Mouse (Mus musculus) embryo, embryonic 9.5 days (tissue): ENCODE results near the gene Tpmt.

Experiments
- DNase-seq: peaks from one replicate; pipeline ENCODE4 v3.0.0-alpha.2; 2017; ENCODE audit errors: extremely low spot score

Tpmt gene

DNA sequence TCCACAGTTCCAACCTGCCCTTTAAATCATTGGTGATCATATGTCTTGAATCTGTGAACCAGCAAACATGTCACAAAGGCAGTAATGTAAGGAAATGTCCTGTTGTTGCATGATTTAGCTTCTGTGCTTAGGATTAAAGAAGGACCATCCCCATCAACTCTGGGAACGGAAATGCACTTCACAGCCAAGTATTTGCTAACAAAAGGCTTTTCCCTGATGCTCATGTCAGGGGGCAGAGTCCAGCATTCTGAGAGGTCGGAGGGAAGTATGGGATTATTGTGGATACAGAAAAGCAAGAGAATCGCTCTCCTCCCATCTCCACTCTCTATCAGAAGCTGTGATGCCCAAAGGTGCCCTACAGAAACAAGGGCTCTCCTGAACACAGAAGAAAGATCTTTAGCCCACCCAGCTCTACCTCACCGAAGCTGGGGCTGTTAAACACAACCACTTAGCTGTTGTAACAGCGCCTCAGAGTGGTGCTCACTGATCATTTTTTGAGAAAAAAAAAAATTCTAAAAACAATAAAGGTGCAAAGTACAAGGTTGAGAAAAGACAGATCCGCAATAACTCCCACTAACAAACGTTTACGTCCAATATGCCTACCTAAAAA is 2.4 kb downstream of the Tpmt start:
- no peak for DNase-seq

DNA sequence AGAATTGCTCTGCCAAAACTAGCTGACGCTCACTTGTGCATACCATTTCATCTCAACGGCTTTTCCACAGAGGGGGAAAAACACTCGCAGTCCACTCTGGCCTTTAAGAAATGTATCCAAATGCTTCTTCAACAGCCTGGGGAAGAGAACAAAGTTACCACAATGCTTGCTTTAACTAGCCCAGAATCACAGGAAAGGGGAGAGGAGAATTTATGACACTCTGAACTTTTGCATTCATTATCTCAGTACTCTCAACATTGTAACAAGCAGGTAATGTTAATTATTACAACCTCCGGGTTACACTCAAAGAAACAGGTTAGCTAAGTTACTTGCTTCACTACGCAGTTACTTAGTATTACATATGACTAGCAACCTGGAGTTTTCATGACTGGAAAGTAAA is 4.5 kb downstream of the Tpmt start:
- DNase-seq, result no peak

DNA sequence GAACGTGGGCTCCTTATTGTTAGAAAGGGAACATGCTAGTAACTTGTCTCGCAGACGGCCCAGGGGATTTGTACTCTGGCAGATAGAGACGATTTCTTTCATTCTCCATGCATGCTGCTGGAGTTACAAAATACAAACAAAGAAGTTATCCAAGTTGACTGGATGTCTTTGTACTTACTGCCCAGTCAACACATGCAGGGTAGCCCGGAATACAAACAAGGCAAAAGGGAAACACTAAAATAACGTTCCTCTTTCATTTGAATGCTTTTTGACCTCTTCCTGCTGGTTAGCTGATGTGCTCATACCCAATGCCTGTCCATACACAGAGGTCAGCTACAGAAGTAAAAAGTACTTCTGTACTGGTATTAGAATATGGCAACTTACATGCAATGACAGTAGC is 6.6 kb downstream of the Tpmt start:
- DNase-seq, result no peak

DNA sequence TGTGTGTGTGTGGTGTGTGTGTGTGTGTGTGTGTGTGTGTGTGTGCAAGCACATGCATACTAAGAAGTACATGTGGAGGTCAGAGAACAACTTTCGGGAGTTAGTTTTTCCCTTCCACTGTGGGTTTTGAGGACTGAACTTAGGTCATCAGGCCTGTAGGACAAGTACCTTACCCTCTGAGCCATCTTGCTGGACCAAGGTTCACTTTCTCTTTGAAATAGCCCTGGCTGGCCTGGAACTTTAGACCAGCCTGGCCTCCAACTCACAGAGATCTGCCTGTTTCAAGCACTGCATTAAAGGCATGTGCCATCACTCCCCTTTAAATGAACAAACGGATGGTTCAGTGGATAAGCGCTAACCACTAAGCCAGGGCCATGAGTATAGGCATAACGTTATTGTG is 10.9 kb downstream of the Tpmt start:
- DNase-seq, result no peak

DNA sequence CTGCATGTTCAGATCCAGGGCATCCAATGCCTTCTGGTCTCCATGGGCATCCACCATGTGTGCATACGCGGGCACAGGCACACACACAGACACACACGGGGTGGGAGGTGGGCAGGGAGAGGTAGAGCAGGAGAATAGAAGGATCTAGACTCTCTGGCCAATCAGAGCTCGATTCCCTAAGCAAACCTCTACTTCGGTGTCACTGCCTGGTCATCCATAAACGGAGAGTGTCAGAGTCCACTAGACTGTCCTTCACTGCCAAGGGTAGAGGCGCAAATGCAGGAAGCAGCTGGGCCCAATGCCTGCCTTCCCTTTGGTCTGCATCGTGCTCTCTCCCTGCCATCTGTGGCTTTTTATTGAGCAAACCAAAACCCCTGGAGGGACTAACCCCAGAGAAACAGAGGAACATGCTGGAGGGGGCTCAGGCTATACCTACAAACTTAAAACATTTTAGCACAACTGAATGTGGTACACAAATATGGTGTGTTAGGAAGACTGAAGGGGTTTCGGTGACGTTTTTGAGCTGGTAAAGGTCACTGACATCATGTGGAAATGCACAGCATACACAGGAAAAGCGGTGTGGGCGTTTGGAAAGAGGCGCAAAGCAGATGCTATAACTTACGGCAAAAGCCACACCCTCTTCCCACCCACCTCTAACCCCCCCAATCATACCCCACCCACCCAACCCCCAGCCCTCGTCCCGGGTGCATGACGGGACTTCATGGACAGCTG is 14.0 kb downstream of the Tpmt start:
- DNase-seq, result no peak

DNA sequence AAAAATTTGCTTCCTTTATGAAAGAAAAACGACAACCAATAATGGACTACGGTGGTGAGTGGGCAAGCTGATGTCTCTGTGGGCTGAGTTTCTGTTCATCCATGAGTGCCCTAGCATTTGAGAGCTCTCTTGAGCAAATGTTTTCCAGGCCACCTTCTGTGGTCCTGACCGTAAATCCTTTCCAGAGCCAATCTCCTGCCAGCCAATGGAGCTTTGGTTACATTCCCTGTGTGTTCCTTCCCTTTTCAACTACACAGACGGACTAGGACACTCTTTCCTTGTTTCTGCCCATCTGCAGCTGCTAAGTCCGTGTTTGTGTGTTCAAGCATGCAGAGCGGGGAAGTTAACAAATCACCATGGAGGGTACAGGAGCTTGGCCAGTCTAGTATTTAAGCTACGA is 23.7 kb downstream of the Tpmt start:
- DNase-seq, result no peak

DNA sequence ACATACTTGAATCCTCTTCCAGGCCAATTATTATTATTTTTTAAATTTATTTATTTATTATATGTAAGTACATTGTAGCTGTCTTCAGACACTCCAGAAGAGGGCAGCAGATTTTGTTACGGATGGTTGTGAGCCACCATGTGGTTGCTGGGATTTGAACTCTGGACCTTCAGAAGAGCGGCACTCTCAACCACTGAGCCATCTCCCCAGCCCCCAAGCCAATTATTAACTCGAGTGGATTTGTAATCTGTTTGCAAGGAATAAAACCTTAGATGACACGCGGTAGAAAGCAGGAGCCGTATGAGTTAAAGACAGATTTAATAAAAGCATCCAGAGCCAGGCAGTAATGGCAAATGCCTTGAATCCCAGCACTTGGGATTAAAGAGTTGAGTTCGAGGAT is 24.8 kb downstream of the Tpmt start:
- DNase-seq, result no peak

DNA sequence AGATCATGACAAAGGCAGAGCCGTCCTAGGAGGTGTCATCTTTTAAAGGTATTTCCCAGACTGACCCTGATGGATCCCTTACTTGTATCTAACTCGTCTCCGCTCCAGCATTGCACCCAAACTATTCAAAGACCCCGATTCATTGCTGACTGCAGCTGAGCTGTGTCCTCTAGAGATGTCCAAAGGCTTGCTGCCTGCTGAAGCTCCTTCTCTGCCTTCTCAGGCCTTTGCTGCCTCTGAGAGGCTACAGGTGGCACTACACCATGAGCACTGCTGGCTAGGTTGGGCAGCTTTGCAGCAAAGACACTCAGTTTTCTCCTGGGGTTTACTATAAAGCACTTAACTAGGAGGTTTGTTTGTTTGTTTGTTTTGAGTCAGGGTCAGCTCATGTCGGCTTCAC is 27.3 kb downstream of the Tpmt start:
- DNase-seq, result peak; percentile 58

DNA sequence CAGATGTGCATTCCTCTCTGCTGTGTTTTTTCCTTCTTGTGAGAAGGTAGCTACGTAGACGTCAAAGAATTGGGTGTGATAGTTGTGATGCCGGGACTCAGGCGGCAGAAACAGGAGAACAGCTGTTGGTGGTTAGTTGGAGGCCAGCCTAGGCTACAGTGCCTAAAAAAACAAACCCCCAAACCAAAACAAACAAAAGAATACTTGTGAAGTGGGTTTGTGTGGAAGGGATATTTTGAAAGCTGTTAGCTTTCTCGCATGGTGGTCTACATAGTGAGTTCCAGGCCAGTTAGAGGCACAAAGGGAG is 29.4 kb downstream of the Tpmt start:
- no peak for DNase-seq

DNA sequence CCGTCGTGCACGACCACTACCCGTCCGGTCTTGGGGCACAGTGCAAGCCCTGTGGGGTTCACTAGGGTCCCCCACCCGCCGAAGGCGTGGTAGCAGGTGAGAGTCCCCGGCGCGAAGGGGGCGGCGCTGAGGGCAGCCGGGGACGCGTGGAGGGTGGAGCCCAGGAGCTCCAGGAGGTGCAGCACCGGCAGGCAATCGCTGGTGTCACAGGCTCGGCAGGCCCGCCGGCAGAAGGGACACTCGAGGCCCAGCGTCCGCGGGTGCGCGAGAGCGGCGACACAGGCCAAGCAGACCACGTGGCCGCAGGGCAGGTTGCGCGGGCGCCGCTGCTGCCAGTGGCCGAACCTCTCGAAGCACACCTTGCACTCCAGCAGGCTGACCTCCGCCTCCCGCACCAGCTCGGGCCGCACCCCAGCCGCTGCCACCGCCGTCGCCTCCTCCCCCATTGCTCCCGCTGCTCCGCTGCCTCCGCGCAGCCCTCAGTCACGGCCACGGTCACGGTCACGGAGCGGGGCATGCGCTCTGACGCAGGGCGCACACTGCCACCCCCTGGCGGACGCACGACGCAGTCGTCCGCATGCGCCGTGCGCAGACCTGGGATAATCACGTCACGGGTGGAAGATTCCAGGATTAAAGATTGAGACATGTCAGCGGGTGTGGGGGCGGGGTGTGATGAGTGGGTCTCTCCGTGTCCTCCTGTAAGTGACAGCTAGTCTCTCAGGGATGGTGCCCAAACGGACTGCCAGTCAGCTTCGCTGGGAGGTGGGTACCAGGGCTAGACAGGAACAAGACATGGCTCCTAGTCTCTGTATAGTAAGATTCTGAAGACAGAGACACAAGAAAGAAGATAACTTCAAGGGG is 30.0 kb downstream of the Tpmt start, which contains the start of gene Nhlrc1:
Gene Nhlrc1, minus strand, starts transcription at position 517 of the 861 bp plus-strand sequence.
- peak; percentile 75 for DNase-seq

DNA sequence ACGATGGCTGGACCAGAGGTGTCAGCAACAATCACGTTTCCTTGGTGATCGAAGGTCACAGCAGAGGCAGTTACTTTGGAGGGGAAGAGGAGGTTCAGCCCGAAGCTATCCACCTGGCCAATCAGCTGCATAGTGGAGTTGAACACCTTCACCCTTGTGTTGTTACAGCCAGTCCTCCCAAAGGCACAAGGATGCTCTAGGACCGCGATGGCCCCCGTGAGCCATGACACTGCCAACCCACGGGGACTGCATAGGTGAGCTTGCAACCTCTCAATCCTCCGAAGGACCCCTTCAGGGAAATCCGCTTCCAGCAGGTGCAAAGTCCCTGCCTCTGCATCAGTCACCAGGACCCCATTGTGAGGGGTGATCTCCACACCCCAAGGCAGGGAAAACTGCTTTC is 30.8 kb downstream of the Tpmt start:
- DNase-seq, result peak; percentile 9

DNA sequence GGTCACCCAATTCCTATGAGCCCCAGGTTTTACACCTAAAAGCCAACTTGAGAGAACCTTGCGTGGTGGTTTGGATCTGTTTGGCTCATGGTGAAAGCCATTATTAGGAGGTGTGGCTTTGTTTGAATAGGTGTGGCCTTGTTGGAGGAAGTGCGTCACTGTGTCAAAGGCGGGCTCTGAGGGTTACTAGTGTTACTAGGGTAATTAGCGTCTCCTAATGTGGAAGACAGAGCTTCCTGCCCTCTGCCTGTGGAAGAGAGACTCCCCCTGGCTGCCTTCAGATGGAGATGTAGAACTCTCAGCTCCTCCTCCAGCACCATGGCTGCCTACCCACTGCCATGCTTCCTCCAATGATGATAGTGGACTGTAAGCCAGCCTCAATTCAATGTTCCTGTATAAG is 42.9 kb downstream of the Tpmt start:
- DNase-seq, result no peak

DNA sequence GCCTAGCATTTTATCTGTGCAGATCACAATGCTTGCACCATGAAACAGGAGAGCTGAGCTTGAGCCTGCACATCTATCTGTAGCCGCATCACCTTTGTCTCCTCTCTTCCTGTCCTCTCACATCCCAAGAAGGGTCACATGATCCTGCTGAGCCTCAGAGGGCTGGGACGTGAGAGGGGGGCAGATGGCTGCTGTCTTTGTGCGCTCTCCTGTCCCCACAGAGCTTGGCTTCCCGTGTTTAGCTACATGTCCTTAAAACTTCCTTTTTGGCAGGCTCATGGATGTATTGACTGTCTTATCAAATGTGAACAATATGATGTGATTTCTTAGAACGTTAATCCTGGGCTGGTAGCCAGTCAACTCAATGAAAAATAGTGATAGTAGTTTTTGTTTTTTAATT is 45.0 kb downstream of the Tpmt start:
- no peak for DNase-seq

DNA sequence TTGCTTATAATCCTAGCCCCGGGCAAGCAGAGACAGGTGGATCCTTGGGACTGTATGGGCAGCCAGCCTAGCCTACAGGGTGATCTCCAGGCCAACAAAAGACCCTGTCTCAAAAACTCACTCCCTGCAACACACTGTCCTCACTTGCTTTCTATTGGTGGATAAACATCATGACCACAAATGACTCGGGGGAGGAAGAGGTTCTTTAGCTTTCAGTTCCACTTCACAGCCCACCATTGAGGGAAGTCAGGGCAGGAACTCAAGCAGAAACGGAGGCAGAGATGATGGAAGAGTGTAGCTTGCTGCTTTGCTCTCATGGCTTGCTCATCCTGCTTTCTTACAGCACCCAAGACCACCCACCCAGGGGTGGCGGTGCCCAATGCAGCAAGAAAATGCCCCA is 47.2 kb downstream of the Tpmt start:
- no peak for DNase-seq

DNA sequence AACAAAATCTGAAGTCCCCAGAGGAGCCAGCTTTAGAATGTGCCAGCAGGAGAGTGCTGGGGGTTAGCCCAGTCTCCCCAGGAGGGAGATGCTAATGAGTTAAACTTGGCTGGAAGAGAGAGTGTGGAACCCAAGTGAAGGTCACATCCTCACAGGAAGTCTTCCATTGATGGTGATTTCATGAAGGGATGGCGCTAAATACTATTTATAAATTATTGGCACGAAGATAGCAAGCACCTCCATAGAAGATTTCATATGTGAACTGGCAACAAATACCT is 51.3 kb downstream of the Tpmt start:
- no peak for DNase-seq

DNA sequence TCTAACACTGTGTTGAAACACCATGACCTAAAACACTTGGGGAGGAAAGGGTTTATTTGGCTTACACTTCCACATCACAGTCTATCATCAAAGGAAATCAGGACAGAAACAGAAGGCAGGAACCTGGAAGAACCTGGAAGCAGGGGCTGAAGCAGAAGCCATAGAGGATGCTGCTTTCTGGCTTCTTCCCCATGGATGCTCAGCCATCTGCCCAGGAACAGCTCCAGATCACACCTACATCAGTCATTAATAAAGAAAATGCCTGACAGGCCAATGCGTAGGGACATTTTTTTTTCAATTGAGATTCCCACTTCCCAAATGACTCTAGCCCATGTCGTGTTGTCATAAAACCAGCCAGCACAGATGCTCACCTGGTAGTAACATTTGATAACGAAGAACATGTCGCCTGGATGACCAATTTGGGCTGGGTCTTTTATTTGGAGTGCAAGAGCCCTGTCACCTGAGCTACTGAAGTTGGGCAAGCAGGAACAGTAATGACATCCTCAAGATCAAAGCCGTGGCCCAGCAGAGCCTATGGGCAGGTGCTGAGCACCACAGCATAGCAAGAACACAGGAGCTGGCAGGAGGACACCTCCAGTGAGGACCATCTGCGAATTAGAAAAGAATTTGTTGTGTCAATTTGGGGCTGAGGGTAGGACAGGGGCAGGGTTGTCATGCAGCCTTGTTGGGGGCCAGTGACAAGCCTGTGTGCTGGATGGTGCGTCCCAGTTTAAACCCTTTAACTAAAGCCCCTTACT is 51.8 kb downstream of the Tpmt start:
- no peak for DNase-seq

DNA sequence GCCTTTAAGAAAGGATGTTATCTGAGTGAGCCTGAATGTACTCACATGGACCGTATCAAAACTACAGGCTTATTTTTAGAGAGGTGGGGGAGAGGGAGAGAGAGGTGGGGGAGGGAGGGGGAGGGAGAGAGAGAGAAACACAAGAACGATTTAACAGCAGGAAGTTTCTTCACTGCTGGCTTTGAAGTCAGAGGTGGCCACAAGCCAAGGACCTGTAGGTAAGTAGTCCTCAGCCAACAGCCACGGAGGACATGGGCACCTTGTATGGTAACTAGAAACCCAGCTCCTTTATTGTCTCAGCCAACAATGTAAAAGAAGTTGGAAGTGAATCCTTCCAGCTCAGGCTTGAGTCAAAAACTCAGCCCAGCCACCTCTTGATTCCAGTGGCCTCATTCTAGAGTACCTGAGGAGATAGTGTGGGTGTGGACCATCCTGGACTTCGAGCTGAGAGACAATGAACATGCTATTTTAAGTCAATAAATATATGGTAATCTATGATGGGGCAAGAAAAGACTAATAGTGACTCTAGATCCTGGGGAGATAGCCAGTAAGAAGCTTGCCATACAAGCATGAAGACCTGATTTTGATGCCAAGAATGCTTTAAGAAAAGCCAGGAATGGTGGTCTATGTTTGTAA is 54.0 kb downstream of the Tpmt start:
- no peak for DNase-seq

DNA sequence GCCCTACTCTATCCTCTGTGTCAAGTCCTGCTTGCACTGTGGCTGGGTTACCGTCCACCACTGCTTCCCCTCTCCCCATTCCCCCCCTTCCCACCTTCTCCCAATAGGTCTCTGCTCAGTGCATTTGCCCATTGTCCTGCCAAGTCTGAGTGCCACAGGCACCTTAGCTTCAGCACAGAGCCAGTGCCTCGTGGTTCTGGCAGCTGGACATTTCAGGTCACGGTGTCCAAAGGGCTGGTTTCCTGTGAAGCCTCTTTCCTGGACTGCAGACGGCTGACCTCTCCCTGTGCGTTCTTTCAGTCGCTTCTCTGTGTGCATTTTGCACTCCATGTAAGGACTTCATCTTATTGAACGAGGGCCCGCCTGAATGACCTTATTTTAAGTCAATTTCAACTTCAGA is 56.6 kb downstream of the Tpmt start:
- no peak for DNase-seq

DNA sequence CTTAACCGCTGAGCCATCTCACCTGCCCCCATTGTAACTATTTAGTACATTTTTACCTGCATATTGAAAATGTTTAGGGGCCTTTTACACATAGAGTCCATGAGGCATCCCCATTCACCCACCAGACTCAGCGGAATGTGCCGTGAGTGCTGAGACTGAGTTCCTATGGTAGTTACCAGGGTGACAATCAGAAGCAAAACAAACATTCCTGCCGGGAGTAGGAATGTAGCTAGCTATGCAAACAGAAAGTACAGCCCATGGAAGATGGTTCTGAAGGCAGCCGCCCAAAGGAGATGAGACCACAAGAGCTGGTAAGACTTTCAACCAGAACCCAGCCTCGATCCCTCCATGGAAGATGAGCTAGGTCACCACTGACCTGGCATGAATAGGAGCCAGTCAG is 58.3 kb downstream of the Tpmt start:
- DNase-seq, result no peak

DNA sequence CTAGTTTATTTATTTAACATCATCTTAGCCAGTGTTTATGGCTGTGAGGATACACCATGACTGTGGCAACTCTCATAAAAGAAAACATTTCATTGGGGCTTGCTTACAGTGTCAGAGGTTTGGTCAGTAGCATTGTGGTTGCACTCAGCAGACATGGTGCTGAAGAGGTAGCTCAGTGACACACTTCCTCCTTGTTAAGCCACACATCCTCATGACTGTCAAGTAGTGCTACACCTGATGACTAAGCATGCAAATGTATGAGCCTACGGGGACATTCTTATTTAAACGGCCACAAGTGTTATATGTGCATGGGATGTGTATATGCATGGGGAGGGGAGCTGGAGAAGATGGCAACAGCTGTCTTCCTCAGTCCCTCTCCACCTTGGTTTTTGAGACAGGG is 60.7 kb downstream of the Tpmt start:
- DNase-seq, result no peak

DNA sequence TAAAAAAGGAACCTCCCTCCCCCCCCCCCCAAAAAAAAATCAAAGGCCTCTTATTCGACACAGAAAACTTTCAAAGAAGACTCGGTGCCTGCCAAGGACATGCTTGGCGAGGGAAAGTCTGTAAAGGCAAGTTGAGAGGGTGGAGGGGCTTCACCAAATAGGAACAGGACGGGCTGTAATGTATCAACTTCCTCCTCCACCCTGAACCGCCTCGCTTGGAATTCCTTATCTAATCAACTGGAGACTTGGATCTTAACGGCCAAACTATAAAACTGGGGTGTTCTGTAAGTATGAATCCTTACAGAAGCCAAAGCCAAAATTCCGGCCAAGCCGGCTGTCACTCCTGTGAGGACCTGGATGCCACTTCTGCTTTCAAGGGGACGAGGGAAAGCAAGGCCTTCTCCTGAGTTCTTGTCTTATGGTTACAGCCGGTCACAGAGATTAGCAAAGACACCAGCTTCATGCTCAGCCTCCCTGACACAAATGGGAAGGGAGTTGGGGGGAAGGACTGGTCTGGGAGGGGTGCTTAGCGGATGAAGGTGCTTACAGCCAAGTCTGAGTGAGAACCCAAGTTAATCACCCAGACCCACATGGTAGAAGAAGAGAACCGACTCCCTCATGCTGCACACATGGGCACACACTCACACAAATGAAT is 64.6 kb downstream of the Tpmt start:
- no peak for DNase-seq

DNA sequence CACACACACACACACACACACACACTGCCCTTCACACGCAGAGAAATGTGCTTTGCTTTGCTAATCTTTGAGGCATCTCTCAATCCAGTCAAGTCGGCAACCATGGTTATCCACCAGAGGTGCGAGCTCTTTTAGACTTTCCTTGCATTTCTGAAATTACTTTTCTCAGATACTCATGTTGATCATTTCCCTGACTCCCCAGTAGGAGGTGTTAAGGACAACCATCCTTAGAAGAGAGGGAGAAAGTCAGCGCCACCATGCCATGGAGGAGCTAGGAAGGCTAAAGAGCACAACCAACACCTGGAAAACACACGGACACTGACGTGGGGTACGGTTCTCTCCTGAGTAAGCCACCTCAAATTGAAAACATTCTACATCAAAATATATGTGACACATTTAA is 68.0 kb downstream of the Tpmt start:
- no peak for DNase-seq
